Mouse (Mus musculus): ENCODE measurements around the gene Lemd1. TPM values are rescaled to one million over a fixed set of nuclear protein-coding genes. Genes with fewer than 3 reads are reported as not detected.

Gene Lemd1
- polyA plus RNA-seq, 1 experiment = not detected

GRCm38 (mm10) chr1:132188442-132189066 is 2.7 kb upstream of the Lemd1 start:
- no peak for DNase-seq (ENCODE audit: low read depth in 1 of 2, low spot score in 2 of 2)
- WGBS = 46% methylated on average over 9 of the region's 9 CpGs
- H3K27me3 ChIP-seq (ENCODE audit: control insufficient read depth, insufficient read depth, low read length) = peaks cover 26% of the 10 kb centered on the region

GRCm38 (mm10) chr1:132189231-132189630 is 2.0 kb upstream of the Lemd1 start:
- peaks cover 26% of the 10 kb centered on the region for H3K27me3 ChIP-seq (ENCODE audit: control insufficient read depth, insufficient read depth, low read length)

More at GRCm38 (mm10) chr1:132188442-132189066, 2.7 kb upstream of the Lemd1 start:
- Histone ChIP-seq H3K4me1 (ENCODE audit: control insufficient read depth, insufficient read depth, insufficient read length) (peaks cover 5% of the 10 kb centered on the region), H3K36me3 (ENCODE audit: control insufficient read depth, insufficient read depth, low read length) (no peaks in the 10 kb centered on the region), H3K4me3 (ENCODE audit: extremely low read depth, insufficient read depth, insufficient read length) (no peak overlapping the region), H3K27ac (ENCODE audit: insufficient read depth, low read length) (no peak overlapping the region)
- TF ChIP-seq CTCF (IDR thresholded peaks at IDR 0.05; ENCODE audit: extremely low read depth, insufficient read depth, insufficient read length, insufficient replicate concordance) = no peak
- no peak for TF ChIP-seq POLR2A (IDR thresholded peaks at IDR 0.05; ENCODE audit: low read depth, low read length)

DNA sequence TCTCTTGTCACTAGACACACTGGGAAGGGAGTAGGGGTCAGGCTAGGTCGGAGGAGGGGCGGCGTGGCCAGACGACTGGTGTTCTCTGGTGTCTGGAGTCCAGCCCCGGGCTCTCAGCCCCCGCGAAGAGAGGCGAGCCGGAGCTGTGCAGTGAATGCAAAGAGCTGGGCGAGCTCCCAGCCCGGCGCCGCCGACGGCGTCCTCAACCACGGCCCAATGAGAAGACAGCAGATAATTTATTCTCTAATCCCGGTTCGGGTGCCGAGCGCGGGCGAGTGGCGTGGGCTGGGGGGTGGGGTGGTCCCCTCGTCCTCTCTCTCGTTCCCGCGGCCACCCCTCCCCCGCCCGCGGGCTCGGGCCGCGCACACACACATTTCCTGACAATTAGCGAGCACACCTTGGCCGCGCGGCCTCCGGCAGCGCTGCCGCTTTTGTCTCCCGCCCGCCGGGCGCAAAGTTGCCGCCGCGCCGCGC is 1.2 kb upstream of the Lemd1 start:
- 1% methylated on average over 47 of the region's 50 CpGs for WGBS
- Histone ChIP-seq H3K4me1 (ENCODE audit: control insufficient read depth, insufficient read depth, insufficient read length) (peaks cover 7% of the 10 kb centered on the region), H3K4me3 (ENCODE audit: extremely low read depth, insufficient read depth, insufficient read length) (peak overlapping the region; percentile 14; the same call in 1 of the 2 replicates), H3K27me3 (ENCODE audit: control insufficient read depth, insufficient read depth, low read length) (peaks cover 26% of the 10 kb centered on the region), H3K27ac (ENCODE audit: insufficient read depth, low read length) (no peak overlapping the region), H3K36me3 (ENCODE audit: control insufficient read depth, insufficient read depth, low read length) (no peaks in the 10 kb centered on the region)
- no peak for DNase-seq (ENCODE audit: low read depth in 1 of 2, low spot score in 2 of 2)
- TF ChIP-seq POLR2A (IDR thresholded peaks at IDR 0.05; ENCODE audit: low read depth, low read length) (no peak), CTCF (IDR thresholded peaks at IDR 0.05; ENCODE audit: extremely low read depth, insufficient read depth, insufficient read length, insufficient replicate concordance) (no peak)

More at GRCm38 (mm10) chr1:132189231-132189630, 2.0 kb upstream of the Lemd1 start:
- H3K27ac ChIP-seq (ENCODE audit: insufficient read depth, low read length) = no peak overlapping the region
- H3K4me3 ChIP-seq (ENCODE audit: extremely low read depth, insufficient read depth, insufficient read length) = no peak overlapping the region
- DNase-seq (ENCODE audit: low read depth in 1 of 2, low spot score in 2 of 2) = no peak
- H3K4me1 ChIP-seq (ENCODE audit: control insufficient read depth, insufficient read depth, insufficient read length) = peaks cover 5% of the 10 kb centered on the region
- 14% methylated on average over 4 of the region's 4 CpGs for WGBS
- no peak for TF ChIP-seq POLR2A (IDR thresholded peaks at IDR 0.05; ENCODE audit: low read depth, low read length)
- TF ChIP-seq CTCF (IDR thresholded peaks at IDR 0.05; ENCODE audit: extremely low read depth, insufficient read depth, insufficient read length, insufficient replicate concordance) = no peak
- H3K36me3 ChIP-seq (ENCODE audit: control insufficient read depth, insufficient read depth, low read length) = no peaks in the 10 kb centered on the region

- no peak for DNase-seq (ENCODE audit: low read depth in 1 of 2, low spot score in 2 of 2)
- H3K4me1 ChIP-seq (ENCODE audit: control insufficient read depth, insufficient read depth, insufficient read length) = peaks cover 8% of the 10 kb centered on the region
- H3K4me3 ChIP-seq (ENCODE audit: extremely low read depth, insufficient read depth, insufficient read length) = peak overlapping the region; percentile 45; the same call in 1 of the 2 replicates
- TF ChIP-seq POLR2A (IDR thresholded peaks at IDR 0.05; ENCODE audit: low read depth, low read length) (no peak), CTCF (IDR thresholded peaks at IDR 0.05; ENCODE audit: extremely low read depth, insufficient read depth, insufficient read length, insufficient replicate concordance) (no peak)
- no peak overlapping the region for H3K27ac ChIP-seq (ENCODE audit: insufficient read depth, low read length)
- WGBS = under 1% methylated on average over 62 of the region's 62 CpGs
- no peaks in the 10 kb centered on the region for H3K36me3 ChIP-seq (ENCODE audit: control insufficient read depth, insufficient read depth, low read length)
- peaks cover 26% of the 10 kb centered on the region for H3K27me3 ChIP-seq (ENCODE audit: control insufficient read depth, insufficient read depth, low read length)
These were observed 574 bp upstream of the Lemd1 start for GRCm38 (mm10) chr1:132190621-132191092.

DNA sequence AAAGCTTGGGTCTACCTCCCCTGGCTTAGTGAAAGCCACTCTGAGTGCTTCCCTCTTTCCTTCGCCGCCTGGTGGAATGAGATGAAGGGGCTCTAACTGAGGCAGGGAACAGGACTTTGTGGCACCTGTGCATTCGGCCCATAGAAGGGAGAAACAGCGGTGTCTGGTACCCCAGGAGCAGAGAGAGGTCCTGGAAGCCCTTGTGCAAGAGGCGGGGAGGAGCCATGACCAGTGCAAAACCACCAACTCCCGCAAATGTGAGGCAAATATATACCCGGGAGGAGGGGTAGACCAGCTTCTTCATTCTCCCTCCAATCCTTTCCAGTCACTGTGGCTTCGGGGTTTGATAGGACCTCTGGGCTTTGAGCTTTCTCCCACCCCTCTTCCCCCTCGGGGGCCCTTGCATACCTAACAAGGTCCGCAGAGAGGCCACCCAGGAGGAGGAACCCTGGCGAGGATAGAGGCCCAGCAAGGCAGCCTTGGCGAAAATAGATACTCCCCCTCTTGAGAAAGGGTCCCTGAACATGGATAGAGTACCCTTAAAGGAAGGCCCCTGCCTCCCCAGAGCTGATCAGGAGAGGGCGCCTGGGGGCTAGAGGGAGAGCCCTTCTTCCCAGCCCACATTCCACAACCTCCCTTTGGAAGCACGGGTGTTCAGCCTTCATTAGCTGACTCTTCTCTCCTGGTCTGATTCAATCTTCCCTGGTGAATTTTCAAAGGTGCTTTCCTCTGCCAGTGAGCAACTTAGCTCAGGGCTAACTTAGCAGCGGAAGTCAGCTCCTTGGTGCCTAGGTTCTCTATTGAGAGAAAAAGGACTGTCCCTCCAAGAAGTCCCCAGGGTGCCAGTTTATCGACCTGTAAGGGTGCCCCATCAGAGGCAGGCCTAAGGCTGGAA is 802 bp downstream of the Lemd1 start:
- Histone ChIP-seq H3K36me3 (ENCODE audit: control insufficient read depth, insufficient read depth, low read length) (no peaks in the 10 kb centered on the region), H3K27me3 (ENCODE audit: control insufficient read depth, insufficient read depth, low read length) (peaks cover 26% of the 10 kb centered on the region), H3K27ac (ENCODE audit: insufficient read depth, low read length) (no peak overlapping the region), H3K4me1 (ENCODE audit: control insufficient read depth, insufficient read depth, insufficient read length) (peaks cover 8% of the 10 kb centered on the region), H3K4me3 (ENCODE audit: extremely low read depth, insufficient read depth, insufficient read length) (no peak overlapping the region)
- WGBS = 28% methylated on average over 16 of the region's 16 CpGs
- TF ChIP-seq POLR2A (IDR thresholded peaks at IDR 0.05; ENCODE audit: low read depth, low read length) (no peak), CTCF (IDR thresholded peaks at IDR 0.05; ENCODE audit: extremely low read depth, insufficient read depth, insufficient read length, insufficient replicate concordance) (no peak)
- no peak for DNase-seq (ENCODE audit: low read depth in 1 of 2, low spot score in 2 of 2)

GRCm38 (mm10) chr1:132193806-132194205 is 2.6 kb downstream of the Lemd1 start:
- Histone ChIP-seq H3K4me3 (ENCODE audit: extremely low read depth, insufficient read depth, insufficient read length) (no peak overlapping the region), H3K27ac (ENCODE audit: insufficient read depth, low read length) (no peak overlapping the region), H3K27me3 (ENCODE audit: control insufficient read depth, insufficient read depth, low read length) (peaks cover 22% of the 10 kb centered on the region), H3K36me3 (ENCODE audit: control insufficient read depth, insufficient read depth, low read length) (no peaks in the 10 kb centered on the region), H3K4me1 (ENCODE audit: control insufficient read depth, insufficient read depth, insufficient read length) (peaks cover 8% of the 10 kb centered on the region)
- WGBS = 74% methylated on average over 3 of the region's 3 CpGs
- TF ChIP-seq POLR2A (IDR thresholded peaks at IDR 0.05; ENCODE audit: low read depth, low read length) = no peak
- no peak for TF ChIP-seq CTCF (IDR thresholded peaks at IDR 0.05; ENCODE audit: extremely low read depth, insufficient read depth, insufficient read length, insufficient replicate concordance)
- DNase-seq (ENCODE audit: low read depth in 1 of 2, low spot score in 2 of 2) = no peak

Measured in spleen, adult 2 months (tissue).